Mouse (Mus musculus): ENCODE results near the gene Dlx2. TPM values are rescaled to one million over a fixed set of nuclear protein-coding genes. Genes with fewer than 3 reads are reported as not detected.

Gene Dlx2
- polyA plus RNA-seq, 1 experiment from 2014 or later, result 3.9 TPM

DNA sequence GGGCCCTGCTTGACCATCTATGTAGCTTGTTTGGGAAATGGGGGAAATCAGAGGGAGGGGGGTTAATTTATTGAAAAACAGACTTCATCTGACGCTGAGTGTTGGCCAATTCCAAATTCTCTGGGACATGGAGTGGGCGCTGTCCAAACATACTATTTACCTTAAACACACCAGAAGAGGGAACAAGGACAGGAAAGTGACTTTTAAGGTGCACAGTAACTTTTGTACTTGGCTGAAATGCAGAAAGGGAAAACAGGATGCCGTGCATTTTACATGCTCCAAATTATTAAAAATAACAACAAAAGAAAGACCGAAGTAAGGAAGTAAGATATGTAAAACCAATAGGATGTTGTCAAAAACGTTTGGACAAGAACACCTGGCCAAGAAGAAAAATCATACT, 13.5 kb downstream of the Dlx2 start:
- Histone ChIP-seq H3K9ac (no peak overlapping the region), H3K4me1 (peaks cover 16% of the 10 kb centered on the region), H3K9me3 (no peaks in the 10 kb centered on the region), H3K4me3 (replicated peaks) (no peak overlapping the region), H3K36me3 (no peaks in the 10 kb centered on the region), H3K27ac (no peak overlapping the region), H3K27me3 (replicated peaks) (peaks cover 95% of the 10 kb centered on the region), H3K4me2 (no peak overlapping the region)
- no peak for ATAC-seq (ENCODE audit: insufficient read depth, low FRiP score, low read depth)
- 4% methylated on average over 5 of the region's 5 CpGs for WGBS

DNA sequence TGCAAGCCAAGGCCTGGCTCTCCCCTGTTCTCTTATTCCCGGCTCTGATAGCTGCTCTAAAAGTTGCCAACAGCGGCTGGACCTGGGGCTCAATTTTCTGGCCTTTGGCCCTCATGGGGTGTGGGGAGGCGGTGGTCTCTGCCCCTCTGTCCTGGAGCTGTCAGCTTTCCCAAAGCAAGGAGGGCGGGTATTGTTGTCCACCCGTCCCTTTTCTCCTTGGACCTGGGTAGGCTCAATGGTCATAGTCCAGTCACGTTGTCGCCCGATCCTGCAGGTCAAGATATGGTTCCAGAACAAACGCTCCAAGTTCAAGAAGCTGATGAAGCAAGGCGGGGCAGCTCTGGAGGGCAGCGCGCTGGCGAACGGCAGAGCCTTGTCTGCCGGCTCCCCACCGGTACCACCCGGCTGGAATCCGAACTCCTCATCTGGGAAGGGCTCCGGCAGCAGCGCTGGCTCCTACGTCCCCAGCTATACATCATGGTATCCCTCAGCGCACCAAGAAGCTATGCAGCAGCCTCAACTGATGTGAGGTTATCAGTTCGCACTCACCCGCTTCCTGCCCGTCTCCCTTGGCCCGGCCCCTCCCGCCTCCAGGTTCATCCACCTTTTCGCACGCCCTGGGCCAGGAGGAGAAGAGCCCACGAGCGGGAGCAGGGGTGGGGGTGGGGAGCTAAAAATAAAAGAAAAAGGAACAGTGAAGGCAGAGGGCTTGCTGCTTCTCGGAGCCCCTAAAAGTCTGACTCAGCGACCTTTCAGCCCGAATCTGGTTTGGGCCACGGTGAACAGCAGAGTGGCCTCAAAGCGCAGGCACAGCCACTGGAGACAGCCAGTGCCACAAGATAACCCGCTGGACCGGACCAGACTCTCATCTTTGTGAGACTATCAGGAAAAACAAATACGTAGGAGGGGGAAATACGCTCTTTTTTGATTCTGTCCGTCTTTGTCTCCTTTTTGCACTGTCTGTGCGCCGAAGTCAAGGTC, 14.3 kb downstream of the Dlx2 start:
- Histone ChIP-seq H3K4me3 (replicated peaks) (0 out of 2 replicates have a peak overlapping the region, but pooled peaks have one; percentile 10), H3K36me3 (no peaks in the 10 kb centered on the region), H3K4me1 (peaks cover 16% of the 10 kb centered on the region), H3K9me3 (no peaks in the 10 kb centered on the region), H3K27me3 (replicated peaks) (peaks cover 93% of the 10 kb centered on the region), H3K4me2 (peak overlapping the region; percentile 4; the same call in 1 of the 2 replicates), H3K9ac (no peak overlapping the region), H3K27ac (no peak overlapping the region)
- ATAC-seq (ENCODE audit: insufficient read depth, low FRiP score, low read depth), result no peak
- WGBS, result 1% methylated on average over 43 of the region's 43 CpGs

DNA sequence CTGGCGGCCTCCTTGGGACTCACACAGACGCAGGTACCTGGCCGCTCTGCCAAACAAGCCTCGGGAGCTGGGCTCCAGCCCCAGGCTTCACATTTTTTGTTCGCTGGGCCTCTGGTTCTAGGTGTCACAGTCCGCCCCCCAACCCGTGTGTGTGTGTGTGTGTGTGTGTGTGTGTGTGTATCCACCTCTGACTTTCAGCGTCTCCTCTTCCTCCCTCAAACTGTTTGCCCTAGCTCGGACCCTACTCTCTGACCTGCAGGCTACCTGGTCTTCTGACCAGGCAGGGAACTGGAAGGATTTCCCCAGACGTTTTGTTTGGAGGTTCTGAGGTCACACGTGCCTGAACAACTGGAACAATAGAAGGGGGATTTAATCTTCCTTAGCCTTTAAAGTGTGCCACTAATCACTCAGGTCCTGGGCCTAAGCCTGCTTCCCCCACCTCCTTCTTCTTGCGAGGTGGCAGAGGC, 15.4 kb downstream of the Dlx2 start:
- Histone ChIP-seq H3K27me3 (replicated peaks) (peaks cover 93% of the 10 kb centered on the region), H3K27ac (no peak overlapping the region), H3K4me3 (replicated peaks) (peak overlapping the region; percentile 48), H3K4me1 (peaks cover 16% of the 10 kb centered on the region), H3K9me3 (no peaks in the 10 kb centered on the region), H3K4me2 (no peak overlapping the region), H3K36me3 (no peaks in the 10 kb centered on the region), H3K9ac (no peak overlapping the region)
- WGBS, result 3% methylated on average over 12 of the region's 12 CpGs
- ATAC-seq (ENCODE audit: insufficient read depth, low FRiP score, low read depth), result no peak

DNA sequence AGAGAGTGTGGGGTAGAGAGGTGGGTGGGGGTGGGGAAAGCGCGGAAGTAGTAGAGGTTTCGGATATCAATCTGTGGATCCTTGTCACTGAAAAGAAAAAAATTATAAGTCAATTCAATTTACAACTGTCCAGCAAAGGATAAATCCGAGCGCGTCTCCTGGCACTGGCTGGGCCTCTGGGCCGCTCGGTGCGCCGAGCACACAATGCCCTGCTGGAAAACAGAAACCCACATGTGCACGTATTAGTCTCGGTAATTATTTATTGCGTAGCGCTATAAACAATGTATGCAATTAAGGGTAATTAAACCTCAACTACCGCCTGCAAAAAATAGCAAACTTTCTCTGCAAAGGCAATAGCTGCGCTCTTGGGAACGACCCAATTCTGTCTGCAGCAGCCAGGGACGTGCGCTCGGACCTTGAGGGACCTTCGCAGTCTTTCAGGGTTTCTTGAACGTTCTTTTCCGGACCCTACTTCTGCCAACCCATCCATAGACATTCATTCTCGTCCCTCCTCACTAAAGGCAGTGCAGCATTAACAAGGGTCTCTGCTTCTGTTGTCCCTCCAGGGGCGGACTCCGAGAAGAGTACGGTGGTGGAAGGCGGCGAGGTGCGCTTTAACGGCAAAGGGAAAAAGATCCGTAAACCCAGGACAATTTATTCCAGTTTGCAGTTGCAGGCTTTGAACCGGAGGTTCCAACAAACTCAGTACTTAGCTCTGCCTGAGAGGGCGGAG, 16.0 kb downstream of the Dlx2 start:
- WGBS, result 1% methylated on average over 34 of the region's 34 CpGs
- 0 out of 2 replicates have a peak overlapping the region, but pooled peaks have one; percentile 6 for H3K27ac ChIP-seq
- no peaks in the 10 kb centered on the region for H3K9me3 ChIP-seq
- H3K36me3 ChIP-seq, result no peaks in the 10 kb centered on the region
- peaks cover 95% of the 10 kb centered on the region for H3K27me3 ChIP-seq (replicated peaks)
- H3K4me2 ChIP-seq, result no peak overlapping the region
- peaks cover 16% of the 10 kb centered on the region for H3K4me1 ChIP-seq
- H3K4me3 ChIP-seq (replicated peaks), result peak overlapping the region; percentile 48
- no peak overlapping the region for H3K9ac ChIP-seq
- no peak for ATAC-seq (ENCODE audit: insufficient read depth, low FRiP score, low read depth)

DNA sequence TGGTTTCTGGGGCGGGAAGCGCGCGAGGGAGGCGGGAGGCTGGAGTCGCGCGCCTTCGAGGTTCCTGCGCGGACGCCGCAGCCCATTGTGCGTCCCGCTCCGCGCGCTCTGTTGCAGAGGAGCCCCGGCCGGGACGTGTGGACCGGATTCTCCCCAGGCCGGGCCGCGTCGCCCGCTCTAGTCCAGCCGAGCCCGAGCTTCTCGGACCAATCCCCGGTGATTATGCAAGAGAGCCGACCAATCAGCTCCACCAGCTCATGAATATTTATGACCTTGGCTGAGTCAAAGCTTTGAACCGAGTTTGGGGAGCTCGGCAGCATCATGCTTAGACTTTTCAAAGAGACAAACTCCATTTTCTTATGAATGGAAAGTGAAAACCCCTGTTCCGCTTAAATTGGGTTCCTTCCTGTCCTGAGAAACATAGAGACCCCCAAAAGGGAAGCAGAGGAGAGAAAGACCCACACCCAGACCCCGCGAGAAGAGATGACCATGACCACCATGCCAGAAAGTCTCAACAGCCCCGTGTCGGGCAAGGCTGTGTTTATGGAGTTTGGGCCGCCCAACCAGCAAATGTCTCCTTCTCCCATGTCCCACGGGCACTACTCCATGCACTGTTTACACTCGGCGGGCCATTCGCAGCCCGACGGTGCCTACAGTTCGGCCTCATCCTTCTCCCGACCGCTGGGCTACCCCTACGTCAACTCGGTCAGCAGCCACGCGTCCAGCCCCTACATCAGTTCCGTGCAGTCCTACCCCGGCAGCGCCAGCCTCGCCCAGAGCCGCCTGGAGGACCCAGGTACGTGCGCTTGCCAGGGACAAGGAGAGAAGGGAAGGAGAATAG, 16.8 kb downstream of the Dlx2 start:
- H3K27ac ChIP-seq, result peak overlapping the region; percentile 19; the same call in 1 of the 2 replicates
- under 1% methylated on average over 60 of the region's 60 CpGs for WGBS
- no peaks in the 10 kb centered on the region for H3K9me3 ChIP-seq
- H3K4me3 ChIP-seq (replicated peaks), result peak overlapping the region; percentile 48
- H3K27me3 ChIP-seq (replicated peaks), result peaks cover 97% of the 10 kb centered on the region
- no peaks in the 10 kb centered on the region for H3K36me3 ChIP-seq
- ATAC-seq (ENCODE audit: insufficient read depth, low FRiP score, low read depth), result peak; percentile 89
- H3K4me1 ChIP-seq, result peaks cover 16% of the 10 kb centered on the region
- H3K4me2 ChIP-seq, result peak overlapping the region; percentile 91
- 0 out of 2 replicates have a peak overlapping the region, but pooled peaks have one; percentile 14 for H3K9ac ChIP-seq

DNA sequence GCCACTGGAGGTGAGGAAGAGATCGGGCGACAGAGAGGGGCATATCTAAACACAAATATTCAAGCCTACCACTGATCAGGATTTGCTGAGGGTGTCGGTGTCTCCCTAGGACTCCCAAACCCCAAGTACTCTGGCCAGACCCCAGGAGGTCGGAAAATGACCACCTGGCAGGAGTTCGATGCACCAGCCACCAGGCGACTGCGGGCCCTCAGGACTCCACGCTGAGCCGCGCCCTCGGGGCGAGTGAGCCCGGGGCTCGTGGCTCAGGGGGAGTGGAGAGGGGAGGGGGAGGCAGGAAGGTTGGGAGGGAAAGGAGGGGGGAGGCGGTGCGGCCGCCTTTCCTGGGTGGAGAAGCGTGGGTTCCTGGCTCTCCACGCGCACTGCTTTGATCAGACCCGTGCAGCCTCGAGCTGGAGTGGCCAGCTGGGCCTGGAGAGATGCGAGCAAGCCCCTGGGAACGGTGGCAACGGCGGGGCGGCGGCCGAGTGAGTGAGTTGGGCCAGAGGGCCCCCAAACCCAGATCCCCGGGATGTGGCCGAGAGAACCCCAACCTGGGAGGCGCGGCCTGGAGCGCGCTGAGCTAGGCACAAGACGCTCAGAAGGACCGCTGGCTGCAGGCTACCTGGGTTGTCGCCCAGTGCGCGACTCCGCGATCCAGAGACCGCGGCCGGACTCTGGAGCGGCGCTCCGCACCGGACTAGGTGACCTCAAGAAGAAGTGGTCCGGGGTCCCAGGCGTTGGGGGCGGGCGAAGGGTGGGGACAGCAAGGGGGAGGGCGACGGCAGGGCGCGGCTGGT, 17.6 kb downstream of the Dlx2 start:
- under 1% methylated on average over 46 of the region's 57 CpGs for WGBS
- Histone ChIP-seq H3K4me1 (peaks cover 16% of the 10 kb centered on the region), H3K36me3 (no peaks in the 10 kb centered on the region), H3K4me3 (replicated peaks) (peak overlapping the region; percentile 48), H3K27me3 (replicated peaks) (peaks cover 95% of the 10 kb centered on the region), H3K4me2 (peak overlapping the region; percentile 91), H3K9me3 (no peaks in the 10 kb centered on the region), H3K27ac (peak overlapping the region; percentile 16; the same call in 1 of the 2 replicates), H3K9ac (no peak overlapping the region)
- ATAC-seq (ENCODE audit: insufficient read depth, low FRiP score, low read depth), result no peak

DNA sequence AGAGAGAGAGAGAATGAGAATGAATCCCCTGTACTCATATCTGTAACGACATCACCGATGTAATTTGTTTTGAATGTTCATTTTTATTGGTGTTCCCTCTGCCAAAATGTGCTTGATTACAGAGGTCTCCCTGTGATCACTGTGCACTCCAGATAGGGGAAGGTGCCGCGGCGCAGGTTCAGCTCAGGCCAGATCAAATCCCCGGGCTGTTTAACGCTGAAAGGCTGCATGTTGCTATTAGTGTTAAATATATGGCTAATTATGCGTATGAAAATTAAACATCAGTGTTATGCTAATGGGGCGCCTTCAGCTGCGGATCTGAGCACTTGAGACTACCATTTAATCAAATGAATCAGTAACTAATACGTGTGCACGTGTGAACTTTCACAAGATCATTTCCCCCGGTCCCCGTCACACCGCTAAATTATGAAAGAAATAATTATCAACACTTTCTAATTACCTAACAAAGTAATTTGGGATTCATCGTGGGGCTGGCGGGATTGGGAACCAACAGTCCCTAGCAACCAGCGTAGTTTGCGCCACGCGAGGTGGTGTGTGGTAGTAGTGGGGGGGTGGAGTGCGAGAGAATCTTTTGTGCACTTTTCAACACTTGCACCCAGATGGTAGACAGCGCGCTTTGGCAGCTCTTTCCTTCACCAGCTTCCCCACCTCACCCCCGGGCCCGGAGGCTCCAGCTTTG, 18.4 kb downstream of the Dlx2 start, which contains the start of gene Dlx1:
Gene Dlx1 (plus strand): TSS at position 100 of the 700 bp plus-strand sequence.
- WGBS, result 2% methylated on average over 26 of the region's 26 CpGs
- H3K36me3 ChIP-seq, result no peaks in the 10 kb centered on the region
- peak within 1 kb of the TSS; percentile 91 for H3K4me2 ChIP-seq
- H3K4me1 ChIP-seq, result peaks cover 16% of the 10 kb centered on the region
- H3K9ac ChIP-seq, result no peak within 1 kb of the TSS
- peaks cover 95% of the 10 kb centered on the region for H3K27me3 ChIP-seq (replicated peaks)
- ATAC-seq (ENCODE audit: insufficient read depth, low FRiP score, low read depth), result no peak
- peak within 1 kb of the TSS; percentile 48 for H3K4me3 ChIP-seq (replicated peaks)
- no peak within 1 kb of the TSS for H3K27ac ChIP-seq
- no peaks in the 10 kb centered on the region for H3K9me3 ChIP-seq

DNA sequence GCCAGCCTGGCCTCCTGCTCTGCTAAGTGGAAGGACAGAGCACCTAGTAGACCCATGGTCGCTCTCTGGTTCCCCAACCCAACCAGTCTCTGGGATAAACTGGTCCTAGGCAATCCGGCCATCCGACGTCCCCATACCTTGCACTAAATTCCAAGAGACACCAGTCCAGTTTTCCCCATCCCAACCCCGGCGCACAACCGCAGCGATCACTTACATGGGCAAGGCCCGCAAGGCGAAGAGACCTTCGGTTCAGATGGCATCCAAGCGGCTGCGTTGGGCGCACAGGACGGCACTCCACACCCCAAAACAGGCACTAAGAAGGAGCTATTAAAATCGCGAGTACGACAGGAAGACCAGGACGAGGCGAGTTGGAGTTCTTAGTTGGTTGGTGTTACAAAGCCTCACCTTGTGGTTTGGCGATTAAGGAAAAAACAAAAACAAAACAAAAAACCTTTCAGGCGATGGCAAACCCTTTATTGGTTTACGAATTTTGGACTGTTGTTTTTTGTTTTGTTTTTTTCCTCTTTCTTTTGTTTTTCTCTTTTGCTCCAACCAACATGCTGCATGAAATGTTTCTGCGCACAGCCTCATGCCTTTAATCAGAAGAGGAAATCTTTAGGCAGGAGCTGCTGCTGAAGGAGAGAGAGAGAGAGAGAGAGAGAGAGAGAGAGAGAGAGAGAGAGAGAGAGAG, 19.1 kb downstream of the Dlx2 start:
- peaks cover 95% of the 10 kb centered on the region for H3K27me3 ChIP-seq (replicated peaks)
- no peaks in the 10 kb centered on the region for H3K36me3 ChIP-seq
- ATAC-seq (ENCODE audit: insufficient read depth, low FRiP score, low read depth), result no peak
- no peaks in the 10 kb centered on the region for H3K9me3 ChIP-seq
- no peak overlapping the region for H3K4me3 ChIP-seq (replicated peaks)
- H3K9ac ChIP-seq, result no peak overlapping the region
- H3K4me2 ChIP-seq, result 0 out of 2 replicates have a peak overlapping the region, but pooled peaks have one; percentile 21
- no peak overlapping the region for H3K27ac ChIP-seq
- WGBS, result 3% methylated on average over 24 of the region's 24 CpGs
- H3K4me1 ChIP-seq, result peaks cover 16% of the 10 kb centered on the region

DNA sequence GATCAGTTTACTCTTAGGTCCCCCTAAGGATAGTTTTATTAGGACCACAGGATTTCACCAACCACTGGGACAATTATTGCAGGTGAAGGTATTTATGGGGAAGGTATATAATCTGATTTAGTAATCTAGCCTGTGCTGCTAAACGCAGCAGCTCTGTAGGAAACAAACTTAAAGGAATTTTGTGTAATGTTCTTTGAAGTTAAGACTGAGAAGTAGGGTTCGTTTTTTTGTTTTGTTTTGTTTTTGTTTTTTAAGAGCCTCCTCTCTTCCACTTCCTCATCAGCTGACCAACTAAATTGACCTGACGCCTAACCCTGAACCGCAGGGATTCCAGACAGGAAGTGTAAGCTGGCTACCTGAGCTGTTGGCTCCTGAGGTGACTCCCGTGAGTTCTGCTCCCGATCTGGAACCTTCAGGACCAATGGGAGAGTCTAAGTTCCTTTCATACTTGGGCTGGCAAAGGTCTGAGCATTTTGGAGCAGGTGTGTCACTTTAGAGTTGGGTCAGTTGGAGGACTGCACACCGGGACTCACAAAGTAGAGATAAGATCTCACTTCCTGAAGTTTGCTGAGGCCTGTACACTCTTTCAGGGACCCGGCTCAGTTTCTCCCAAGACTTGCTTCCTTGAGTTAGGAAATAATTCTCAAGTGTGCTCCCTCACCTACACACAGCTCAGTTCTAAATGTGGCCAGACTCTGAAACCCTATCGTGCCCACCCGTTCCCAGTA, 19.8 kb downstream of the Dlx2 start:
- H3K9ac ChIP-seq, result no peak overlapping the region
- 6% methylated on average over 10 of the region's 10 CpGs for WGBS
- no peaks in the 10 kb centered on the region for H3K36me3 ChIP-seq
- H3K27ac ChIP-seq, result no peak overlapping the region
- H3K4me1 ChIP-seq, result peaks cover 16% of the 10 kb centered on the region
- no peaks in the 10 kb centered on the region for H3K9me3 ChIP-seq
- ATAC-seq (ENCODE audit: insufficient read depth, low FRiP score, low read depth), result no peak
- H3K27me3 ChIP-seq (replicated peaks), result peaks cover 88% of the 10 kb centered on the region
- H3K4me2 ChIP-seq, result no peak overlapping the region
- H3K4me3 ChIP-seq (replicated peaks), result no peak overlapping the region

Data from stomach, embryonic 15.5 days (tissue).